Mouse (Mus musculus) macrophage (primary cell): ENCODE results near the gene Nat8l. TPM values are rescaled to one million over a fixed set of nuclear protein-coding genes. Genes with fewer than 3 reads are reported as not detected.

Source experiments
- H3K27ac ChIP-seq: fragments of 350-480 bp; formaldehyde crosslinking; 2 replicates; pipeline ENCODE4 v1.9.0; 2021
- H3K36me3 ChIP-seq: fragments of 350-480 bp; formaldehyde crosslinking; 2 replicates; pipeline ENCODE4 v1.9.0; 2021; ENCODE audit errors: inconsistent target
- H3K4me3 ChIP-seq: fragments of 350-480 bp; formaldehyde crosslinking; 2 replicates; pipeline ENCODE4 v1.9.0; 2021; ENCODE audit errors: inconsistent target
- H3K79me2 ChIP-seq: fragments of 350-480 bp; formaldehyde crosslinking; 2 replicates; pipeline ENCODE4 v1.9.0; 2021; ENCODE audit errors: inconsistent target
- WGBS: methylation state at CpG from one replicate; pipeline ENCODE4 v1.1.7; 2026; ENCODE audit warnings: inconsistent platforms; ENCODE audit not compliant: missing documents; 5-methylcytosine and 5-hydroxymethylcytosine counted together
- polyA plus RNA-seq: library from polyadenylated mRNA; stranded (reverse); fragments of 250-400 nt; gene quantifications from 3 replicates; pipeline ENCODE4 v1.2.4, GENCODE M21; 2018; ENCODE audit warnings: inconsistent platforms

The Nat8l gene
- polyA plus RNA-seq, 1 experiment from 2014 or later, result 5.4 TPM

DNA sequence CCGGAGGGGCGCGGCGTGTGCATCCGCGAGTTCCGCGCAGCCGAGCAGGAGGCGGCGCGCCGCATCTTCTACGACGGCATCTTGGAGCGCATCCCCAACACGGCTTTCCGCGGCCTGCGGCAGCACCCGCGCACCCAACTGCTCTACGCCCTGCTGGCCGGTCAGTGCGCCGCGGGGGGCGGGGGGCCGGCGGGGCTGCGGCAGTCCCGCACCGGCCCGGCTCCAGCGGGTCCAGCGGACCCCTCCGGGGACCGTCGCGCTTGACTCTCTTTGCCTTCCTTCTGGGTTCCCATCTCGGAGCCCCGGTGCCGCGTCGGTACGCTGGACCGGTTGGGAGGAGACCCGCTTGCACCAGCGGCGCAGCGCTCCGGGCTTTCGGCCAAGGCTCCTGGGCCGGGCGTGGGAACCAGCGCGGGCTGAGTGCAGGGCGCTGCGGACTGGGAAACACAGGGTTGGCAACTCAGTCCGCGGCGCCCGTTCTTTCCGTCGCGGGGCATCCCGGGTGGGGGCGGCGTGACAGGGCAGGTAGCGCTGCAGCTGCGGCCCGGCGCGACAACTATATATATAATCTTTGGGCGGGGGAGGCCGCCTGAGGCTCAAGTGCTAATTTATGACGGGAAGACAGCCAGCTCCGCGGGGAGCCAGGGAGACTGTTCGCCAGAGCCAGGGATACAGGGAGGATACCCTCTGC lies 1.4 kb downstream of the Nat8l start:
- H3K27ac ChIP-seq, result no peak overlapping the region
- no peak overlapping the region for H3K4me3 ChIP-seq
- no peaks in the 10 kb centered on the region for H3K79me2 ChIP-seq
- 2% methylated on average over 72 of the region's 80 CpGs for WGBS
- H3K36me3 ChIP-seq, result no peaks in the 10 kb centered on the region

- WGBS, result 82% methylated on average over 20 of the region's 20 CpGs
- Histone ChIP-seq H3K27ac (no peak overlapping the region), H3K79me2 (no peaks in the 10 kb centered on the region), H3K4me3 (no peak overlapping the region), H3K36me3 (no peaks in the 10 kb centered on the region)
Observed at GRCm38 (mm10) chr5:33997829-33998504, 2.2 kb downstream of the Nat8l start.

DNA sequence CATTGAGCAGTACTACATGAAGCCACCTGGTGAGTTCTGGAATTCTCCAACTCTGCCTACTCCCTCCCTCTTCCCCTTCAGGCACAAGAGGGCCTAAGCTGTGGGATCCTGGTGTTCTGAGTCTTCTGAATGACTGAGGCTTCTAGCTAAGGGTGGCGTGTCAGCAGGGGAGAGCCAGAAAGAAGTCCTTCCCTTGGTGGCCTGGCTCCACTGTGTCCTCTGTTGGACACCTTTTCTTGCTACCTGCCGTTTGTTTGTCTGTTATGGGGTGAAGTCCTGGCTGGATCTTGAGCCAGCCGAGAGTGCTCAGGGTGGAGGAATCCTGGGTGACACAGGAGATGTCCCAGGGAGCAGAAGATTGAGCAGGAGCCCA lies 2.7 kb downstream of the Nat8l start:
- Histone ChIP-seq H3K36me3 (no peaks in the 10 kb centered on the region), H3K79me2 (no peaks in the 10 kb centered on the region), H3K4me3 (no peak overlapping the region), H3K27ac (no peak overlapping the region)
- WGBS, result 93% methylated on average over 3 of the region's 3 CpGs

DNA sequence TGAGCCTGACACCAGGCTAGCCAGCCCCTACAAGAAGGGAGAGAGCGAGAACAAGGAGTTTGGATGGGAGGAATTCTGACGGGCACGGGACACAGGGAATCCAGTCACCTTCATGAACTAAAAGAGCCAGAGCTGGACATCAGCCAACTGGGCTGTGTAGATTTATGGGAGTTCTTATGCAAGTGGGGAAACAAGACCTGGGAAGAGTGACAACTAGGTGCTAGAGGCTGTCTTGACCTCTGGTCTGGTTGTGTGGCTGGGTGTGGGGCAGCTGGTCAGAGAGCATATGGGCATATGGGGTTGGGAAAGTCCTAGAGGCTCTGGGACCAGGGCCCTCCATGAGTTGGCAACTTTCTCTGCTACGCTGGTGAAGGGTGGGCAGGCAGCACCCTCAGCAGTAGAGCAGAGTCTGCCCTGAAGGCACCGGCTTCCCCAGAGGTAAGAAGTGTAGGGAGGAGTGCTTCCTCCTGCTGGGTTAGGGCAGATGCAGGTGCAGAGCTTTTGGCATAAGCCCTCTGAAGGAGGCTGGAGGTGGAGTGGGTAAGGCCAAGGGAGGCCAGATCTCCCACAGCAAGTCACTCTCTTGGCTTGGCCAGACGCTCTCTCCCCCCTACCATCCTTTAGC lies 3.8 kb downstream of the Nat8l start:
- no peak overlapping the region for H3K27ac ChIP-seq
- no peaks in the 10 kb centered on the region for H3K79me2 ChIP-seq
- H3K36me3 ChIP-seq, result no peaks in the 10 kb centered on the region
- WGBS, result 79% methylated on average over 6 of the region's 6 CpGs
- no peak overlapping the region for H3K4me3 ChIP-seq

GRCm38 (mm10) chr5:34000809-34001208 lies 5.0 kb downstream of the Nat8l start:
- Histone ChIP-seq H3K4me3 (no peak overlapping the region), H3K27ac (no peak overlapping the region), H3K36me3 (no peaks in the 10 kb centered on the region), H3K79me2 (no peaks in the 10 kb centered on the region)
- WGBS, result 91% methylated on average over 25 of the region's 25 CpGs

DNA sequence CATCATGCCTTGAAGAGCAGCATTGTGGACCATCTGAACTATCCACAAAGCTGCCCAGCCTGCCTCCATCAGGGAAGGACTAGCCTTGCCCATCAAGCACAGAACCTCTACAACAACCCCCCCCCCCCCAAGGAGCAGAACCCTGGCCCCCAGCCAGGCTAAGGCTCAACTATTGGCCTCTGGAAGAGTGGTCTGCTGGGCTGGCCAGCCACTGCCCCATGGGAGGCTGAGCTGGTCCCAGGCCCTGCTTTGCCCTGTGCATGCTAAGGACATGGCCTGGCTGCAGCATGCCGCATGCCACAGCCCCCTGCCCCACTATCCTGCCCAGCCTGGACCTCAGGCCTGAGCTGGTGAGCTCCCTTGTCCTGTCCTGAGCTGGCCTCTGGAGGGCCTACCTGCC lies 5.6 kb downstream of the Nat8l start:
- no CpG with 5 or more reads among the region's 1 CpGs for WGBS

DNA sequence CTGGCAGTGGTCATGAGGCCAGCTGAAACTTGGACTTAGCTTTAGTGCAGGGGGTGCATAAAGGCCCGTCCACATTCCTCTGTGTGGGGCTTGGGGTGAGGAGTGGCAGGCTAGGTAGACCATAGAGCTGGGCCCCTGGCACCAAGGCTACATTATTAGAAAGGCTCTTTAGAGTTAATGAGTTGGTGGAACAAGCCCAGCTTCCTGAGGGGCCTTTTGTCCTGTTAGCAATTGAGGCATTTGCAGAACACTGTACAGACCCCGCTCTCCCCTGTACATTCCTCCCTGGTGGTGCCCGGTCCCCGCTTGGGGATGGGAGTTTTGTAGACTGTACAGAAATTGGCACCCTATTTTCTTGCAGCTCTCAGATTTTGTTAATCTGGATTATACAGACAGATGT lies 6.9 kb downstream of the Nat8l start:
- Histone ChIP-seq H3K4me3 (no peak overlapping the region), H3K36me3 (no peaks in the 10 kb centered on the region), H3K27ac (no peak overlapping the region), H3K79me2 (no peaks in the 10 kb centered on the region)
- WGBS, result 93% methylated on average over 4 of the region's 4 CpGs

More for the DNA sequence above, 5.6 kb downstream of the Nat8l start:
- H3K4me3 ChIP-seq, result no peak overlapping the region
- H3K27ac ChIP-seq, result no peak overlapping the region
- no peaks in the 10 kb centered on the region for H3K36me3 ChIP-seq
- H3K79me2 ChIP-seq, result no peaks in the 10 kb centered on the region

GRCm38 (mm10) chr5:34004618-34005017 lies 8.8 kb downstream of the Nat8l start:
- Histone ChIP-seq H3K79me2 (no peaks in the 10 kb centered on the region), H3K36me3 (no peaks in the 10 kb centered on the region), H3K4me3 (no peak overlapping the region), H3K27ac (no peak overlapping the region)
- 92% methylated on average over 5 of the region's 5 CpGs for WGBS

- Histone ChIP-seq H3K27ac (no peak overlapping the region), H3K79me2 (no peaks in the 10 kb centered on the region), H3K4me3 (no peak overlapping the region), H3K36me3 (no peaks in the 10 kb centered on the region)
- 97% methylated on average over 4 of the region's 4 CpGs for WGBS
Observed at GRCm38 (mm10) chr5:34006832-34007231, 11.0 kb downstream of the Nat8l start.

- Histone ChIP-seq H3K27ac (no peak overlapping the region), H3K4me3 (no peak overlapping the region), H3K79me2 (no peaks in the 10 kb centered on the region), H3K36me3 (no peaks in the 10 kb centered on the region)
- 81% methylated on average over 4 of the region's 4 CpGs for WGBS
Observed at GRCm38 (mm10) chr5:34007392-34007941, 11.7 kb downstream of the Nat8l start.

DNA sequence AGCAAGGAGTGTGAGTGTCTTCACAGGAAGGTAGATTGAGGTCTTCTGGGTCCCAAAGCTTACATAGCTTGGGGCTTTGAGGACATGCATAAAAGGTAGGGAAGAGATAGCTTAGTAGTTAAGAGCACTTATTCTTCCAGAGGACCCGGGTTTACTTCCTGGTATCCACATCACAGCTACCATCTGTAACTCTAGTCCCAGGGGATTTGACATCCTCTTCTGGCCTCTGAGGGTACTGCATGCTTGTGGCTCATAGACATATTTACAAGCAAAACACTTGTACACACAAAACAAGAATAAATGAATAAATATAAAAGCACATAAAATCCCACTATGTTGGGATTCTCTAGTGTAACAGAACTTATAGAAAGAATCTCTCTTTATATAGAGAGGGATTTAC lies 18.9 kb downstream of the Nat8l start:
- Histone ChIP-seq H3K27ac (no peak overlapping the region), H3K4me3 (no peak overlapping the region), H3K79me2 (no peaks in the 10 kb centered on the region), H3K36me3 (no peaks in the 10 kb centered on the region)
- WGBS, result 64% methylated on average over 1 of the region's 1 CpGs

GRCm38 (mm10) chr5:34018968-34019367 lies 23.2 kb downstream of the Nat8l start:
- 85% methylated on average over 4 of the region's 4 CpGs for WGBS
- no peak overlapping the region for H3K4me3 ChIP-seq
- H3K27ac ChIP-seq, result no peak overlapping the region
- H3K79me2 ChIP-seq, result no peaks in the 10 kb centered on the region
- H3K36me3 ChIP-seq, result no peaks in the 10 kb centered on the region

DNA sequence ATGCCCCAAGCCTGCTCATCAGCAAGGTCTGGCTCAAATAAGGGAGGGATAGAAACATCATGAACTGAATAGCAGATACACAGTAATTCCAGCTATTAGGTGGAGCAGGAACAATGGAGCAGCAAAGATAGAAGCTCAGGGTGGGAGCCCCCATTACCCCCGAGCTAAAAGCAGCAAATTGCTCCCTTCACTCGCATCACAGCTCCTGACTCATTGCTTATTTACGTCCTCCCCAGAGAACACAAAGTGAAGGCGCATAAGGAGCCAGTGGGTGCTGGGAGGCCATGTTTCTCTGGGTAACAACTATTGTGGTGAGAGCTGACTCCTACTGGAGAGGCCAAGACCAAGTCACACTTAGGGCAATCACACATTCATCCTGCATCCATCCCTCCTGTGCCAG lies 34.3 kb downstream of the Nat8l start:
- no peak overlapping the region for H3K4me3 ChIP-seq
- H3K27ac ChIP-seq, result no peak overlapping the region
- H3K79me2 ChIP-seq, result no peaks in the 10 kb centered on the region
- WGBS, result 87% methylated on average over 4 of the region's 4 CpGs
- no peaks in the 10 kb centered on the region for H3K36me3 ChIP-seq

- no peaks in the 10 kb centered on the region for H3K79me2 ChIP-seq
- H3K36me3 ChIP-seq, result no peaks in the 10 kb centered on the region
- no peak overlapping the region for H3K27ac ChIP-seq
- 26% methylated on average over 6 of the region's 6 CpGs for WGBS
- H3K4me3 ChIP-seq, result no peak overlapping the region
Observed at GRCm38 (mm10) chr5:34031022-34031421, 35.2 kb downstream of the Nat8l start.

- no peaks in the 10 kb centered on the region for H3K36me3 ChIP-seq
- H3K27ac ChIP-seq, result no peak overlapping the region
- 88% methylated on average over 3 of the region's 3 CpGs for WGBS
- H3K4me3 ChIP-seq, result no peak overlapping the region
- no peaks in the 10 kb centered on the region for H3K79me2 ChIP-seq
Observed at GRCm38 (mm10) chr5:34032520-34032919, 36.7 kb downstream of the Nat8l start.
